ENCODE assay signal across 34 mouse cellular contexts in the genomic region with DNA sequence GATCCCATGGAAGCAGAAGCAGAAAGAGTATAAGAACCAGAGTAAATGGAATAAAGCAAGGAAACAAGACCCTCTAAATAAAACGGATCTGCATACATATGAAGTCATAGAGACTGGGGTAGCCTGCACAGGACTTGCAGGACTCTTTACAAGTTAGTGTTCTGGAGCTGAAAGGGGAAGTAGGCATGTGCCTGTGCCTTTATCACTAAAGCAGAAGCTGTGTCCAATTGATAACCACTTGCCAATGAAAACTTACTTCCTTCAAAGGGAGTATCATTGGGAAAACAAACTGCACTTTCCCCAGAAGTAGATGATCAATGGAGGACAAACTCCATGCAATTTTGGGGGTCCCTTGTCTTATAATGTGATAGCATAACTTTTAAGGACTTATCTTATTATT.
"Had no signal": no experiment of that assay in that cellular context is flagged by ENCODE, and none has a peak within 500 bp of the region (broad histone marks: within the 10 kb centered on the region; RNA-seq: fewer than 3 reads in every experiment).

No protein-coding gene starts in this region.

- ATAC-seq: hindbrain, postnatal 0 days; inflammation-experienced regulatory T-cells, adult 6 months; intestine, embryonic 15.5 days; intestine, embryonic 16.5 days; intestine, postnatal 0 days had no signal

- H3K4me3 ChIP-seq: heart, embryonic 12.5 days; heart, embryonic 13.5 days; heart, embryonic 15.5 days; hindbrain, embryonic 10.5 days; hindbrain, embryonic 12.5 days; hindbrain, embryonic 13.5 days; hindbrain, embryonic 15.5 days; intestine, embryonic 15.5 days; kidney, embryonic 15.5 days; layer of hippocampus, adult 2 months; left cerebral cortex, adult 2 months had no signal

- H3K9me3 ChIP-seq: heart, embryonic 12.5 days; heart, embryonic 13.5 days; heart, embryonic 15.5 days; hindbrain, embryonic 10.5 days; hindbrain, embryonic 12.5 days; hindbrain, embryonic 13.5 days; hindbrain, embryonic 15.5 days; intestine, embryonic 15.5 days; kidney, embryonic 15.5 days had no signal

- H3K4me1 ChIP-seq: heart, embryonic 12.5 days; heart, embryonic 13.5 days; heart, embryonic 15.5 days; hindbrain, embryonic 10.5 days; hindbrain, embryonic 12.5 days; hindbrain, embryonic 13.5 days; hindbrain, embryonic 15.5 days; intestine, embryonic 15.5 days; kidney, embryonic 15.5 days had no signal

- DNase-seq: heart, postnatal 10 days; heart, postnatal 14 days; heart, postnatal 36 days; heart, postnatal 4 days; kidney, adult 11 months; kidney, adult 18-20 months; kidney, adult 2 months; kidney, adult 8-10 months; kidney, adult 9 months; kidney, postnatal 10 days; kidney, postnatal 14 days; kidney, postnatal 25 days; kidney, postnatal 36 days; kidney, postnatal 4 days; layer of hippocampus, adult 9-11 months; layer of hippocampus, postnatal 36 days had no signal

- H3K27ac ChIP-seq: heart, embryonic 13.5 days; heart, embryonic 15.5 days; hindbrain, embryonic 10.5 days; hindbrain, embryonic 12.5 days; hindbrain, embryonic 13.5 days; hindbrain, embryonic 14.5 days; hindbrain, embryonic 15.5 days; hindbrain, postnatal 0 days; intestine, embryonic 15.5 days; kidney, embryonic 15.5 days; kidney, postnatal 0 days; layer of hippocampus, adult 2 months; left cerebral cortex, adult 2 months had no signal

- H3K27me3 ChIP-seq: heart, embryonic 12.5 days; heart, embryonic 13.5 days; heart, embryonic 15.5 days; hindbrain, embryonic 12.5 days; hindbrain, embryonic 13.5 days; hindbrain, embryonic 15.5 days; intestine, embryonic 15.5 days; kidney, embryonic 15.5 days had no signal

- H3K4me2 ChIP-seq: heart, embryonic 11.5 days; heart, embryonic 12.5 days; heart, embryonic 13.5 days; heart, embryonic 15.5 days; hindbrain, embryonic 12.5 days; hindbrain, embryonic 13.5 days; hindbrain, embryonic 14.5 days; hindbrain, embryonic 15.5 days; intestine, embryonic 15.5 days; kidney, embryonic 15.5 days had no signal

- H3K36me3 ChIP-seq: heart, embryonic 12.5 days; heart, embryonic 13.5 days; heart, embryonic 15.5 days; hindbrain, embryonic 10.5 days; hindbrain, embryonic 12.5 days; hindbrain, embryonic 13.5 days; hindbrain, embryonic 15.5 days; intestine, embryonic 15.5 days; kidney, embryonic 15.5 days had no signal

- H3K9ac ChIP-seq: heart, embryonic 12.5 days; heart, embryonic 13.5 days; heart, embryonic 15.5 days; hindbrain, embryonic 12.5 days; hindbrain, embryonic 13.5 days; hindbrain, embryonic 14.5 days; hindbrain, embryonic 15.5 days; intestine, embryonic 15.5 days; kidney, embryonic 15.5 days had no signal
